Mouse (Mus musculus): ENCODE data around the gene Fam104a.

DNA sequence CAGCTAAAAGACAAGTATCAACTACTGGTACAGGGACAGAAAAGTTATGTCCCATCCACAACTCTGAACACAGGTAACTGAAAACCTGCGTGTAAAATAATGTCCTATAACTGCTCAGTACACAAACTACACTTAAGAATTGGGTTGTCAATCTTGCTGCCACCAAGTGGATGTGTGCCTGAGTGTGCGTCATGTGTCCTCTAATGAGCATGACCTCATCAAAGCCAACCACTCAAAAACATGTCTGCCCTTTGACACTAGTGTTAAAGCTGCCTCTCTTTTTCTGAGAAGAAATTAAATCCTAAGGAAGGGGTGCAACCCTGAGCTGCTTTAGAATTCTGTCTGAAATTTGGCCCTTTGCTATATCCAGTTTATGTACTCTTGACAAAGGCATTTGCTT lies 19.7 kb downstream of the Fam104a start:
- no peak for TF ChIP-seq GATA1 (IDR thresholded peaks at IDR 0.05; ENCODE audit: borderline replicate concordance, low read length)
- no peak for TF ChIP-seq FLI1 (IDR thresholded peaks at IDR 0.05; ENCODE audit: low read length)
